Mouse (Mus musculus) neural tube, embryonic 11.5 days (tissue): ENCODE data around the gene Lrrc36. TPM values are rescaled to one million over a fixed set of nuclear protein-coding genes. Genes with fewer than 3 reads are reported as not detected.

Experiments
- ATAC-seq: fragments of 200-750 bp; cut with Nextera tagmentation; 2 replicates; pipeline ENCODE4 v1.8.0; 2017; ENCODE audit warnings: moderate number of reproducible peaks, mild to moderate bottlenecking, moderate TSS enrichment, moderate library complexity; ENCODE audit not compliant: insufficient read depth, low FRiP score, low TSS enrichment
- DNase-seq: peaks from one replicate; pipeline ENCODE4 v3.0.0-alpha.2; 2015; ENCODE audit warnings: low spot score
- H3K27ac ChIP-seq: fragments of 300-500 bp; sonication (generic); 2 replicates; pipeline ENCODE4 v1.5.1; 2014; ENCODE audit warnings: low read depth, mild to moderate bottlenecking, low read length
- H3K27me3 ChIP-seq: fragments of 300-500 bp; sonication (generic); 2 replicates; pipeline ENCODE4 v1.6.1; 2014; ENCODE audit warnings: mild to moderate bottlenecking, low read length, mixed read lengths; ENCODE audit not compliant: control insufficient read depth, insufficient read depth
- H3K36me3 ChIP-seq: fragments of 300-500 bp; sonication (generic); 2 replicates; pipeline ENCODE4 v1.6.1; 2014; ENCODE audit warnings: mild to moderate bottlenecking, low read length, moderate library complexity, mixed read lengths; ENCODE audit not compliant: control insufficient read depth, insufficient read depth
- H3K4me1 ChIP-seq: fragments of 300-500 bp; sonication (generic); 2 replicates; pipeline ENCODE4 v1.6.1; 2014; ENCODE audit warnings: low read length, mixed read lengths; ENCODE audit not compliant: control insufficient read depth, insufficient read depth
- H3K4me2 ChIP-seq: fragments of 300-500 bp; sonication (generic); 2 replicates; pipeline ENCODE4 v1.6.1; 2014; ENCODE audit warnings: low read depth, mild to moderate bottlenecking, moderate library complexity
- H3K4me3 ChIP-seq: fragments of 300-500 bp; sonication (generic); 2 replicates; pipeline ENCODE4 v1.5.1; 2014; ENCODE audit warnings: low read depth, low read length
- H3K9ac ChIP-seq: fragments of 300-500 bp; sonication (generic); 2 replicates; pipeline ENCODE4 v1.6.1; 2014; ENCODE audit warnings: mild to moderate bottlenecking, low read length
- H3K9me3 ChIP-seq: fragments of 300-500 bp; sonication (generic); 2 replicates; pipeline ENCODE4 v1.6.1; 2016; ENCODE audit warnings: low read length; ENCODE audit not compliant: control insufficient read depth
- WGBS: fragments of 180-500 bp; shearing (Covaris S2); extraction: QIAGEN DNeasy Blood & Tissue Kit; methylation state at CpG from one replicate; pipeline ENCODE4 v1.1.7; 2014; 5-methylcytosine and 5-hydroxymethylcytosine counted together
- polyA plus RNA-seq: library from polyadenylated mRNA; unstranded; fragments of >200 nt; fragmentation: Nextera tagmentation; extraction: Ambion mirVana; gene quantifications from 2 replicates; pipeline ENCODE4 v1.2.1, GENCODE M21; 2014

Gene Lrrc36
- polyA plus RNA-seq, 1 experiment from 2014 or later, result 0.92 TPM

DNA sequence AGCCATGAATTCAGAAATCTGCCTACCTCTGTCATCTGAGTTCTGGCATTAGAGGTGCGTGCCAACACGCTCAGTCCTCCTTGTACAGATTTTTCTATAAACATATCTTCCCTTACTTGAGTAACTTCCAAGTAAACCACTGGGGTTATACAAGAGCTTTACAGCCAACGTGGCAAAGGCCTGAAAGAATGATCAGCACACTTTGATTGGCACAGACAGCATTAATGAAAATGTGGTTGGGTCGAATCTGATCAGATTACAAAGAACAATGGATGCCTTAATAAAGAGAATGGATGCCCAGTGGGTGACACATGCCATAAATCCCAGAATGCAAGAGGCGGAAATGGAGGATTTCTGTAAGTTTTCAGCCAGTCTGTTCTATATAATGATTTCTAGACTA lies 22.8 kb downstream of the Lrrc36 start:
- Histone ChIP-seq H3K27me3 (no peaks in the 10 kb centered on the region), H3K4me1 (no peaks in the 10 kb centered on the region), H3K27ac (no peak overlapping the region), H3K4me3 (no peak overlapping the region), H3K36me3 (no peaks in the 10 kb centered on the region), H3K9me3 (no peaks in the 10 kb centered on the region), H3K9ac (no peak overlapping the region), H3K4me2 (no peak overlapping the region)
- DNase-seq, result no peak
- ATAC-seq, result no peak
- 76% methylated on average over 5 of the region's 5 CpGs for WGBS

DNA sequence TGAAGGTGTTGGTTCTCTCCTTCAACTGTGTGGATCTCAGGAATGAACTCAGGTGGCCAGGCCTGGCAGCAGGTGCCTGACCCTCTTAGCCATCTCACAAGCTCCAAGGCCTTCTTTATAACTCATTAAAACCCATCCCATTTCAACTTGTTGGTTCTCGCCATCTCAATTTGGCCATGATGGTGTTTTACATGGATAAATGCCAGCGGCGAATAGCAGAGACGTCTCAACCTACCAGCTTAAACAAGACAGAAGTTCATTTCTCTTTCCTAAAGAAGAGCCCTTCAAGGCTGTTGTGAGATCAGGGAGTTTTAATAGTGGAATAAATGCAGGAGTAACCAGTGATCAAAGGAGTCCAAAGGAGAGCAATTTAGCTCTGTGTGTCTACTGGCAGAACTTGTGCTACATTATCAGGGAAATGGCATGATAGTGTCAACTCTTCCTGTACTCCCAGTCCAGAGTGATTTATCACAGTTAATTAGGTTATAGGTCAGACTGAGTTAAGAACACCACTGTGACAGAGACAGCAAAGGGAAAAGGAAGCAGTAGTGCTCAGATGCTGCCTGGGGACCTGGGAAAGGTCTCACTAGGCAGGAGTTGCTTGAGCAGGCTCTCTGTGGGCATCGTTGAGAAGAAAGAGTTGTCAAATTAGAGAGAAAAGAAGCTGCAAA lies 23.8 kb downstream of the Lrrc36 start:
- DNase-seq (no peak), ATAC-seq (no peak)
- Histone ChIP-seq H3K4me1 (no peaks in the 10 kb centered on the region), H3K9ac (no peak overlapping the region), H3K4me2 (no peak overlapping the region), H3K27me3 (no peaks in the 10 kb centered on the region), H3K9me3 (no peaks in the 10 kb centered on the region), H3K36me3 (no peaks in the 10 kb centered on the region), H3K27ac (no peak overlapping the region), H3K4me3 (no peak overlapping the region)
- 88% methylated on average over 5 of the region's 5 CpGs for WGBS

DNA sequence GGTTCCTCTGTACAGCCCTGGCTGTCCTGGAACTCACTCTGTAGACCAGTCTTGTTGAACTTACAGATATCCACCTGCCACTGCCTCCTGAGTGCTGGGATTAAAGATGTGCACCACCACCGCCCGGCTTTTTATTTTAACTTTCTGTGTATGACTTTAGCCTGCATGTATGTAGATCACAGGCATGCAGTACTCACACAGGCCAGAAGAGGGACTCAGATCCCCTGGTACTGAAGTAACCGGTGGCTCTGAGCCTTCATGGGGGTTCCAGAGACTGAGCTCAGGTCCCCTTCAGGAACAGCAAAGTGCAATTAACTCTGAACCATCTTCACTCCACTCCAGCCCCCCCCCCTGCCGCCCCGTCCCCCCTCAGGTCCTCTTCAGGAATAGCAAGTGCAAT lies 25.5 kb downstream of the Lrrc36 start:
- DNase-seq (peak; percentile 62), ATAC-seq (no peak)
- Histone ChIP-seq H3K9ac (no peak overlapping the region), H3K27me3 (no peaks in the 10 kb centered on the region), H3K4me2 (no peak overlapping the region), H3K36me3 (no peaks in the 10 kb centered on the region), H3K4me3 (no peak overlapping the region), H3K27ac (no peak overlapping the region), H3K9me3 (no peaks in the 10 kb centered on the region), H3K4me1 (no peaks in the 10 kb centered on the region)
- WGBS, result 34% methylated on average over 5 of the region's 5 CpGs

DNA sequence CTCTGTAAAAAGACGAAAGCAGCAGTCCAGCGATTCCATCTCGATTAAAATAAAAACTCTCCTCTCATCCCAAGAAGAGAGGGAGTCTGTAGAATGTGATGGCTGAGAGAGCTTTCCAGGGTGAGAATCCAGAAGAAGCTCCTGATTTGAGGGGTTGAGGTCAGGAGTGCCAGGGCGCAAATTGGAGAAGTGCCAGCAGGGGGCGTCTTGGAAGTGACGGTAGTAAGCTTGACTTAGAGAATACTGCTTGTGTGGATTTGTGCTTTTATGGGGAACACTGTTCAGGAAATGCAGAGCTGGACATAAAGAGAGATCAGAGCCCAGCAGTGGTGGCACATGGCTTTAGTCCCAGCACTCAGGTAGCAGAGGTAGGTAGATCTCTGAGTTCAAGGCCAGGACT lies 28.1 kb downstream of the Lrrc36 start:
- peaks cover 6% of the 10 kb centered on the region; the same call in 1 of the 2 replicates for H3K4me1 ChIP-seq
- DNase-seq (peak; percentile 83), ATAC-seq (no peak)
- no peak overlapping the region for H3K9ac ChIP-seq
- no peak overlapping the region for H3K4me2 ChIP-seq
- no peaks in the 10 kb centered on the region for H3K27me3 ChIP-seq
- no peak overlapping the region for H3K27ac ChIP-seq
- H3K9me3 ChIP-seq, result no peaks in the 10 kb centered on the region
- 8% methylated on average over 6 of the region's 6 CpGs for WGBS
- no peaks in the 10 kb centered on the region for H3K36me3 ChIP-seq
- H3K4me3 ChIP-seq, result no peak overlapping the region

DNA sequence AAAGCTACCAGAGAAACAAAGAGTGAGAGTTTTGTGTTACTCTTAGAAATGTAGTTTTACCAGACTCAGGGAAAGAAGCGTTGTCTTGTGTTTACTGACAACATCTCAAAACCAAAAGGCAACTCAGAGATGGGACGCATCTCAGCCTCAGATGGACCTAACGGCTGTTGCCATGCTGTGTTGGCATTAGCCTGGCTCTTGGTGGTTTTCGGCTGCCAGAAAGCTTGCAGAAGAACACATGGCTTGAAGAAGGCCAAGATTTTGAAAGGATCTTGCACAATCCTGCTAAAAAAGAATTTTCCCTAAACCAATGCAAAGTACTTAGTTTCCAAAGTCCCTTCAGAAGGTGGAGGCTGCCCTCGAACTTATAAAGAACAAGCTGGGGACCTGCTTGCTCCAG lies 29.3 kb downstream of the Lrrc36 start:
- 90% methylated on average over 5 of the region's 5 CpGs for WGBS
- DNase-seq (no peak), ATAC-seq (no peak)
- no peak overlapping the region for H3K4me2 ChIP-seq
- no peaks in the 10 kb centered on the region for H3K9me3 ChIP-seq
- peaks cover 6% of the 10 kb centered on the region; the same call in 1 of the 2 replicates for H3K4me1 ChIP-seq
- no peak overlapping the region for H3K9ac ChIP-seq
- no peak overlapping the region for H3K4me3 ChIP-seq
- H3K36me3 ChIP-seq, result no peaks in the 10 kb centered on the region
- no peaks in the 10 kb centered on the region for H3K27me3 ChIP-seq
- no peak overlapping the region for H3K27ac ChIP-seq

DNA sequence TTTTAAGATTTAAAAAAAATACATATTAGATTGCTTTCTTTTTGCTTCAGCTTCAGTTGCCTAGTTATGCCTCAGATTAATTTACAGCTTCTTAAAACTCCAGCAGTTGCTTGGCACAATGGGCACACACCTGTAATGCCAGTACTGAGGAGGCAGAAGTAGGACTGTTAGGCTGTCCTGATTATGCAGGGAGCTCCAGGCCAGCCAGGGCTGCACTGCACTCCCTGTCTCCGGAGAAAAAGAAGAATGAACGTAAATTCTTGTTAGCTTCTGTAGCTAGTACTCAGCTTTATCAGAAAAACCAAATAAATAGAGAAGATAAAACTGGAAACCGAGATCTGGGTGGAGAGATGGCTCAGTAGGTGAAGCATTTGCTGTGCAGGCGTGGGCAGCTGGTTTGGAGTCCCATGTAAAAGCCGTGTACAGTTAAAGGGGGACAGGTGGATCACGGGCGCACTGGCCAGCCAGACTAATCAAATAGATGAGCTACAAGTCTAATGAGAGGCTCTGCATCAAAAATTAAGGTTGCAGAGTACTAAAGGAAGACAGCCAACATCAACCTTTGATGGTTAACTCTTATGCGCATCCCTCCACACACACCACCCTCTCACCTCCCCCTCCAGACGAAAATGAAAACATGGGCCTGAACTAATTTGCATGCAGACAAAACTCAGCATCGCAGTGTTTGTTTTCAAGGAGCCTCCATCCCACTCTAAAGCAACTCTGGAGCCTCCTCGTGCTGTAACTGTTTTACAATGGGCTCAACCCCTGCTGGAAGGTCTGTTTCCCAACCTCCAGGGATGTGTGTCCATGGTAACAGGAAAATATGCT lies 32.1 kb downstream of the Lrrc36 start:
- ATAC-seq (peak; percentile 88), DNase-seq (peak; percentile 65)
- H3K36me3 ChIP-seq, result no peaks in the 10 kb centered on the region
- no peak overlapping the region for H3K4me3 ChIP-seq
- no peaks in the 10 kb centered on the region for H3K27me3 ChIP-seq
- H3K27ac ChIP-seq, result peak overlapping the region; percentile 83
- peak overlapping the region; percentile 36; the same call in 1 of the 2 replicates for H3K9ac ChIP-seq
- H3K4me2 ChIP-seq, result peak overlapping the region; percentile 21
- H3K4me1 ChIP-seq, result peaks cover 6% of the 10 kb centered on the region; the same call in 1 of the 2 replicates
- WGBS, result 28% methylated on average over 11 of the region's 11 CpGs
- no peaks in the 10 kb centered on the region for H3K9me3 ChIP-seq

DNA sequence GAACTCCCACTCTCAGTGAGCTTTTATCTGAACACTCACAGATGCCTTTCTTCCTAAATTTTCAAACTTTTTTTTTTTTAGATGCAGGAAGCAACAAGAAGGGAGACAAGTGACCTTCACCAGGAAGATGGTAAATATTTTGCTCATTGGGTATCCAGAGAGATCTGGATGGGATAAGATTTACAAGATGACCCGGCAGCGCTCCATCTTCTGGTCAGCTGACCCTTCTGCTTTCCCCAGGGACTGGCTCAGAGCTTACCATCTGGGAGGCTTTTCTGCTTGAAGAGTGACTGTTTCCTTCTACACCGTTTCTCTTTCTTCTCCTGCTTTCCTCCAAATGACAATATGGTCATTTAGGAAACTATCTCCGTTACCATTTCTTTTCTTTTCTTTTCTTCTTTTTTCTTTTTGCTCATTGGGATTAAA lies 32.8 kb downstream of the Lrrc36 start:
- Histone ChIP-seq H3K9ac (no peak overlapping the region), H3K4me2 (peak overlapping the region; percentile 21), H3K36me3 (no peaks in the 10 kb centered on the region), H3K27me3 (no peaks in the 10 kb centered on the region), H3K9me3 (no peaks in the 10 kb centered on the region), H3K27ac (peak overlapping the region; percentile 83), H3K4me3 (no peak overlapping the region), H3K4me1 (peaks cover 6% of the 10 kb centered on the region; the same call in 1 of the 2 replicates)
- WGBS, result 15% methylated on average over 4 of the region's 4 CpGs
- DNase-seq, result peak; percentile 69
- ATAC-seq, result peak; percentile 74

DNA sequence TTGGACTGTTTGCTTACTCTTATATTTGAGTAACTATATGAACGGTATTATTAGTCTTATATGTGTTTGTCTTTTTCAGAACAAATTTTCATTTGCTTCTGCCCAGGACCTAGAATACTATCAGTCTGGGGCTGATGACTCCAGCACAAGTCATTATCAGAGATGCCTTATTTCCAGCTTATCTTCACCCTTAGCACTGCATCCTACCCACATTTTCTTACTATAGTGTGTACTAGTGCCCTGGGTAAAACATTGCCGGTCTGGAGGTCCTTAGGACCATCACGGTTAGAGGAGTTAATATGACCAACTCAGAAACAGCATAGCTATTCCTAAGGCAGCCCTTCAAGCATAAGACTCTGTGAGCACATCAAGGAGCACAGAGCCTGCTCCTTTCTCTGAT lies 34.8 kb downstream of the Lrrc36 start:
- Histone ChIP-seq H3K27ac (no peak overlapping the region), H3K9ac (no peak overlapping the region), H3K27me3 (no peaks in the 10 kb centered on the region), H3K4me2 (no peak overlapping the region), H3K9me3 (no peaks in the 10 kb centered on the region), H3K4me1 (peaks cover 9% of the 10 kb centered on the region; the same call in 1 of the 2 replicates), H3K4me3 (no peak overlapping the region), H3K36me3 (no peaks in the 10 kb centered on the region)
- ATAC-seq (no peak), DNase-seq (no peak)
- 91% methylated on average over 3 of the region's 3 CpGs for WGBS
